Mouse (Mus musculus): ENCODE data around the gene Slc15a4. TPM values are rescaled to one million over a fixed set of nuclear protein-coding genes. Genes with fewer than 3 reads are reported as not detected.

Slc15a4 gene
- polyA plus RNA-seq, 1 experiment: 16.2 TPM

- H3K4me1 ChIP-seq (ENCODE audit: control insufficient read depth, insufficient read depth, insufficient read length, low read length): no peaks in the 10 kb centered on the region
- H3K27me3 ChIP-seq (ENCODE audit: control insufficient read depth, insufficient read depth, low read length): no peaks in the 10 kb centered on the region
- no peak overlapping the region for H3K4me3 ChIP-seq (ENCODE audit: low read depth, low read length)
- WGBS: 78% methylated on average over 6 of the region's 6 CpGs
- peaks cover 48% of the 10 kb centered on the region for H3K36me3 ChIP-seq (ENCODE audit: control insufficient read depth, insufficient read depth, low read length)
- TF ChIP-seq CTCF (IDR thresholded peaks at IDR 0.05; ENCODE audit: extremely low read depth, insufficient read length, insufficient replicate concordance, low read depth, low read length): no peak
- no peak for TF ChIP-seq POLR2A (IDR thresholded peaks at IDR 0.05; ENCODE audit: low read depth, low read length)
- H3K27ac ChIP-seq (ENCODE audit: insufficient read depth, low read depth, low read length): no peak overlapping the region
Observed at GRCm38 (mm10) chr5:127592854-127593253, 39.8 kb downstream of the Slc15a4 start.

- Histone ChIP-seq H3K4me1 (ENCODE audit: control insufficient read depth, insufficient read depth, insufficient read length, low read length) (no peaks in the 10 kb centered on the region), H3K27ac (ENCODE audit: insufficient read depth, low read depth, low read length) (no peak overlapping the region), H3K36me3 (ENCODE audit: control insufficient read depth, insufficient read depth, low read length) (peaks cover 44% of the 10 kb centered on the region), H3K4me3 (ENCODE audit: low read depth, low read length) (no peak overlapping the region), H3K27me3 (ENCODE audit: control insufficient read depth, insufficient read depth, low read length) (no peaks in the 10 kb centered on the region)
- TF ChIP-seq CTCF (IDR thresholded peaks at IDR 0.05; ENCODE audit: extremely low read depth, insufficient read length, insufficient replicate concordance, low read depth, low read length) (no peak), POLR2A (IDR thresholded peaks at IDR 0.05; ENCODE audit: low read depth, low read length) (no peak)
- WGBS: 66% methylated on average over 5 of the region's 5 CpGs
Observed at GRCm38 (mm10) chr5:127592406-127592805, 40.3 kb downstream of the Slc15a4 start.

DNA sequence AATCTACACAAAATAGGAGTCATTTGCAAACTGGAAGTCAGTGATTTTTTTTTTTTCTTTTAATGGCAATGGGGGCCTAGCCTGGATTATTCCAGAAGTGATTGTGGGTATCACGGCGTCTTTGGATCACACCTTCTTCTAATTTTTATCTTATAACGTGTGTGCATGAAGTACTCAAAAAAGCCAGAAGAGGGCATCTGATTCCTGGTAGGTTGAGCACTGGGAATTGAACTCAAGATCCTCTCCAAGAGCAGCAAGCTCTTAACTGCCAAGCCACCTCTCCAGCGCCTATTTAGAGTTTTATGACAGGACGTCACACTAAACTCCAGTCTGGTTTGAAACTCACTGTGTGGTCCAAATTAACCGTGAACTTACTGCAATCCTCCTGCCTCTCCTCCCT is 44.8 kb downstream of the Slc15a4 start:
- Histone ChIP-seq H3K4me1 (ENCODE audit: control insufficient read depth, insufficient read depth, insufficient read length, low read length) (no peaks in the 10 kb centered on the region), H3K4me3 (ENCODE audit: low read depth, low read length) (no peak overlapping the region), H3K27me3 (ENCODE audit: control insufficient read depth, insufficient read depth, low read length) (no peaks in the 10 kb centered on the region), H3K27ac (ENCODE audit: insufficient read depth, low read depth, low read length) (no peak overlapping the region), H3K36me3 (ENCODE audit: control insufficient read depth, insufficient read depth, low read length) (peaks cover 7% of the 10 kb centered on the region; the same call in 1 of the 2 replicates)
- 47% methylated on average over 6 of the region's 6 CpGs for WGBS
- TF ChIP-seq POLR2A (IDR thresholded peaks at IDR 0.05; ENCODE audit: low read depth, low read length): no peak
- TF ChIP-seq CTCF (IDR thresholded peaks at IDR 0.05; ENCODE audit: extremely low read depth, insufficient read length, insufficient replicate concordance, low read depth, low read length): no peak

DNA sequence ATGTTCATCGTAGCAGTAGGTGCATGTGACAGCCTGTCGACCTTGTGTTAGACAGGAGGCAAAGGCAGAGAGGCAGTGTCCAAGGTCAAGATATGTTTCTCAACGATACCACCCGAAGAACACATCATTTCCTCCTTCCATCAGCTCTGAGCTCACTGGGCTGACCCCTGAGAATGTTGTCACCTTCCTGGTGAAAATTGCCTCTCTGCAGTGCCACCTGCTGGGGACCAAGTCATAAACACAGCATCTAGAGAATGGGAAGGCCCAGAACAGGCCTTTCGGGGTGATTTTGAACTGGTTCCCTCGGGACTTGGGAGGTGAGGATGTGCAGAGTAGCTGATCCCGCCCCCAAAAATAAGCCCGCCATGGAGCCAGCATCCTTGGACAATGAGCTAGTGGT is 49.0 kb downstream of the Slc15a4 start:
- Histone ChIP-seq H3K36me3 (ENCODE audit: control insufficient read depth, insufficient read depth, low read length) (no peaks in the 10 kb centered on the region), H3K27me3 (ENCODE audit: control insufficient read depth, insufficient read depth, low read length) (no peaks in the 10 kb centered on the region), H3K27ac (ENCODE audit: insufficient read depth, low read depth, low read length) (no peak overlapping the region), H3K4me1 (ENCODE audit: control insufficient read depth, insufficient read depth, insufficient read length, low read length) (no peaks in the 10 kb centered on the region), H3K4me3 (ENCODE audit: low read depth, low read length) (no peak overlapping the region)
- TF ChIP-seq CTCF (IDR thresholded peaks at IDR 0.05; ENCODE audit: extremely low read depth, insufficient read length, insufficient replicate concordance, low read depth, low read length) (no peak; the same call in 1 of the 2 replicates), POLR2A (IDR thresholded peaks at IDR 0.05; ENCODE audit: low read depth, low read length) (no peak)
- 72% methylated on average over 8 of the region's 8 CpGs for WGBS

DNA sequence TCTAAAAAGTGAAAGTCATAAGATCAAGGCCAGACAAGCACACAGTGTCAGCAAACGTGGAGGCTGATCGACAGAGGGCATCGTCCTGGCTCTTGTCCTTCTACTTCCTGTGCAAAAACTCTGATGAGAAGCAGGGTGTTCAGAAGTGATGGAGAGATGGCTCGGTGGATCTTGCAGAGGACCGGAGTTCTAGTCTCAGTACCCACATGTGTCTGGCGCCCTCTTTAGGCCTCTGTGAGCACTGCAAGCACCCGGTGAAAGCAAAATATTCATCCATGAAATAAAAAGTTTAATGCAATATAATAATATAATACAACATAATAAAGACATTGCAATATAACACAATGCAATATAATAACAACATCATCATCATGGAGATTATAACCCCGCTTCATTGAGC is 55.3 kb downstream of the Slc15a4 start:
- 62% methylated on average over 8 of the region's 8 CpGs for WGBS
- Histone ChIP-seq H3K27me3 (ENCODE audit: control insufficient read depth, insufficient read depth, low read length) (no peaks in the 10 kb centered on the region), H3K4me3 (ENCODE audit: low read depth, low read length) (no peak overlapping the region), H3K36me3 (ENCODE audit: control insufficient read depth, insufficient read depth, low read length) (no peaks in the 10 kb centered on the region), H3K4me1 (ENCODE audit: control insufficient read depth, insufficient read depth, insufficient read length, low read length) (no peaks in the 10 kb centered on the region), H3K27ac (ENCODE audit: insufficient read depth, low read depth, low read length) (no peak overlapping the region)
- TF ChIP-seq POLR2A (IDR thresholded peaks at IDR 0.05; ENCODE audit: low read depth, low read length): no peak
- TF ChIP-seq CTCF (IDR thresholded peaks at IDR 0.05; ENCODE audit: extremely low read depth, insufficient read length, insufficient replicate concordance, low read depth, low read length): peak; percentile 37; the same call in 1 of the 2 replicates

- no peak overlapping the region for H3K27ac ChIP-seq (ENCODE audit: insufficient read depth, low read depth, low read length)
- H3K27me3 ChIP-seq (ENCODE audit: control insufficient read depth, insufficient read depth, low read length): no peaks in the 10 kb centered on the region
- WGBS: 76% methylated on average over 6 of the region's 6 CpGs
- no peak overlapping the region for H3K4me3 ChIP-seq (ENCODE audit: low read depth, low read length)
- no peaks in the 10 kb centered on the region for H3K36me3 ChIP-seq (ENCODE audit: control insufficient read depth, insufficient read depth, low read length)
- TF ChIP-seq POLR2A (IDR thresholded peaks at IDR 0.05; ENCODE audit: low read depth, low read length) (no peak), CTCF (IDR thresholded peaks at IDR 0.05; ENCODE audit: extremely low read depth, insufficient read length, insufficient replicate concordance, low read depth, low read length) (no peak)
- H3K4me1 ChIP-seq (ENCODE audit: control insufficient read depth, insufficient read depth, insufficient read length, low read length): no peaks in the 10 kb centered on the region
Observed at GRCm38 (mm10) chr5:127567165-127567741, 65.4 kb downstream of the Slc15a4 start.

- no peaks in the 10 kb centered on the region for H3K4me1 ChIP-seq (ENCODE audit: control insufficient read depth, insufficient read depth, insufficient read length, low read length)
- TF ChIP-seq POLR2A (IDR thresholded peaks at IDR 0.05; ENCODE audit: low read depth, low read length) (no peak), CTCF (IDR thresholded peaks at IDR 0.05; ENCODE audit: extremely low read depth, insufficient read length, insufficient replicate concordance, low read depth, low read length) (no peak)
- WGBS: 83% methylated on average over 3 of the region's 3 CpGs
- H3K27me3 ChIP-seq (ENCODE audit: control insufficient read depth, insufficient read depth, low read length): no peaks in the 10 kb centered on the region
- no peak overlapping the region for H3K27ac ChIP-seq (ENCODE audit: insufficient read depth, low read depth, low read length)
- H3K36me3 ChIP-seq (ENCODE audit: control insufficient read depth, insufficient read depth, low read length): no peaks in the 10 kb centered on the region
- no peak overlapping the region for H3K4me3 ChIP-seq (ENCODE audit: low read depth, low read length)
Observed at GRCm38 (mm10) chr5:127561086-127561485, 71.6 kb downstream of the Slc15a4 start.

Data from small intestine, adult 2 months (tissue).